11 mouse cellular contexts compared by ENCODE assay signal in the genomic region with DNA sequence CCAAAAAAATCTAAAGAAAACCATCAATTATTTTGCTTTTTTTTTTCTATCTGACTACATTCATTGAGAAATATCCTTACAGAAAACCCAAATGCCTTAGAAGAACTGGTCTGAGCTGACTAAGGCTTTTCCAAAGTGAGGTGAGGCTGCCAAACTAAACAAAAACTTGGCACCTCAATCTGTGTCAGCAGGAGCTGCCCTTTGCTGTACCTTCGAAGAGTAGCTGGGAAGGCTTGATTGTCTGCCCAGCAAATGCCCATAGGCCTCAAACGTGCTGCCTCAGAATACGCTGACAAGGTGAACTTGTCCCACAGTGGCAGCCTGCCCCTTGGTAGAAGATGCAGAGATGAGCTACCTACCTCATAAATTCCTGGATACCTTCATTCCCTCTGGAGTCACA.
DNase-seq lines count a peak whose midpoint lies in the region; TF ChIP-seq lines count a peak whose summit lies in the region.
"Had no signal": no experiment of that assay in that cellular context is flagged by ENCODE, and none has a peak within 500 bp of the region (broad histone marks: within the 10 kb centered on the region; RNA-seq: fewer than 3 reads in every experiment).

No protein-coding gene starts in this region.

- no peak overlapping the region for H3K27ac ChIP-seq in layer of hippocampus, adult 2 months
- H3K27ac ChIP-seq: heart, embryonic 10.5 days; liver, embryonic 14.5 days had no signal

- intact Hi-C loops in left cerebral cortex, postnatal 4 days (cut with DNase I), result no loop called here
- intact Hi-C loops in left cerebral cortex, postnatal 25 days (cut with DNase I), result no loop called here

- no peak for TF ChIP-seq CTCF in layer of hippocampus, adult 2 months (conservative IDR thresholded peaks at IDR 0.05)

- H3K4me3 ChIP-seq in layer of hippocampus, adult 2 months, result no peak overlapping the region
- H3K4me3 ChIP-seq: heart, embryonic 10.5 days had no signal

- peak; percentile 22 for DNase-seq in adrenal gland, adult 2 months
- no peak for DNase-seq in adrenal gland, adult 18-20 months (ENCODE audit: low spot score in 2 of 2)
- peak; percentile 10 for DNase-seq in left cerebral cortex, postnatal 4 days
- no peak for DNase-seq in left cerebral cortex, postnatal 25 days (ENCODE audit: low spot score in 2 of 2)
- DNase-seq in cerebellum, postnatal 25 days, result peak; percentile 60 to 70
- peak; percentile 10 to 28 for DNase-seq in lung, postnatal 4 days
- DNase-seq in layer of hippocampus, adult 2 months (ENCODE audit: low spot score in 2 of 2), result no peak
- no peak for DNase-seq in spleen, postnatal 14 days (ENCODE audit: low spot score in 2 of 2)
- DNase-seq: layer of hippocampus, postnatal 36 days had no signal

Comparison
In these comparisons a context has a peak if more than half of its experiments do, and no peak if none do; other contexts are left out.
1. DNase-seq: peak in adrenal gland, adult 2 months (single experiment), left cerebral cortex, postnatal 4 days (single experiment), cerebellum, postnatal 25 days (2 of 2) and lung, postnatal 4 days (2 of 2); none in adrenal gland, adult 18-20 months (0 of 2), left cerebral cortex, postnatal 25 days (0 of 2), layer of hippocampus, adult 2 months (0 of 2) and spleen, postnatal 14 days (0 of 2).